Mouse (Mus musculus) midbrain, embryonic 12.5 days (tissue): ENCODE measurements around the gene B2m. TPM values are rescaled to one million over a fixed set of nuclear protein-coding genes. Genes with fewer than 3 reads are reported as not detected.
A peak's percentile ranks its signal among the peaks of the same experiment; 100 is the strongest.

Experiments
- ATAC-seq: fragments of 200-750 bp; cut with Nextera tagmentation; 2 replicates; pipeline ENCODE4 v1.8.0; 2017; ENCODE audit warnings: low read depth, moderate TSS enrichment, moderate library complexity; ENCODE audit not compliant: low FRiP score
- H3K27ac ChIP-seq: fragments of 300-500 bp; sonication (generic); replicated peaks from 2 replicates; pipeline ENCODE4 v1.5.1; 2016; ENCODE audit warnings: mild to moderate bottlenecking
- H3K27me3 ChIP-seq: fragments of 300-500 bp; sonication (generic); 2 replicates; pipeline ENCODE4 v1.6.1; 2016; ENCODE audit warnings: mild to moderate bottlenecking
- H3K36me3 ChIP-seq: fragments of 300-500 bp; sonication (generic); 2 replicates; pipeline ENCODE4 v1.6.1; 2016
- H3K4me1 ChIP-seq: fragments of 300-500 bp; sonication (generic); 2 replicates; pipeline ENCODE4 v1.6.1; 2016
- H3K4me2 ChIP-seq: fragments of 300-500 bp; sonication (generic); replicated peaks from 2 replicates; pipeline ENCODE4 v1.6.1; 2016; ENCODE audit warnings: mild to moderate bottlenecking, moderate library complexity
- H3K4me3 ChIP-seq: fragments of 300-500 bp; sonication (generic); 2 replicates; pipeline ENCODE4 v1.5.1; 2016; ENCODE audit warnings: mild to moderate bottlenecking
- H3K9ac ChIP-seq: fragments of 300-500 bp; sonication (generic); replicated peaks from 2 replicates; pipeline ENCODE4 v1.6.1; 2016; ENCODE audit warnings: mild to moderate bottlenecking, moderate library complexity
- H3K9me3 ChIP-seq: fragments of 300-500 bp; sonication (generic); 2 replicates; pipeline ENCODE4 v1.6.1; 2016; ENCODE audit warnings: mild to moderate bottlenecking
- WGBS: fragments of 180-500 bp; shearing (Covaris S2); methylation state at CpG from one replicate; pipeline ENCODE4 v1.1.7; 2016; 5-methylcytosine and 5-hydroxymethylcytosine counted together
- polyA plus RNA-seq: library from polyadenylated mRNA; unstranded; fragments of >200 nt; fragmentation: Nextera tagmentation; extraction: Ambion mirVana; gene quantifications from 2 replicates; pipeline ENCODE4 v1.2.1, GENCODE M21; 2016

Gene B2m
- polyA plus RNA-seq, 1 experiment from 2014 or later = 122 TPM

- Histone ChIP-seq H3K27ac (no peak overlapping the region), H3K4me3 (no peak overlapping the region), H3K9ac (no peak overlapping the region), H3K9me3 (no peaks in the 10 kb centered on the region), H3K4me2 (no peak overlapping the region), H3K4me1 (no peaks in the 10 kb centered on the region), H3K27me3 (no peaks in the 10 kb centered on the region), H3K36me3 (no peaks in the 10 kb centered on the region)
- no peak for ATAC-seq
- 81% methylated on average over 2 of the region's 2 CpGs for WGBS
These were observed 14.9 kb upstream of the B2m start for GRCm38 (mm10) chr2:122132618-122133017.

GRCm38 (mm10) chr2:122137839-122138465 lies 9.5 kb upstream of the B2m start:
- Histone ChIP-seq H3K9me3 (no peaks in the 10 kb centered on the region), H3K27me3 (no peaks in the 10 kb centered on the region), H3K4me1 (no peaks in the 10 kb centered on the region), H3K9ac (no peak overlapping the region), H3K36me3 (no peaks in the 10 kb centered on the region), H3K4me2 (no peak overlapping the region), H3K4me3 (no peak overlapping the region), H3K27ac (no peak overlapping the region)
- ATAC-seq = no peak
- WGBS = 69% methylated on average over 5 of the region's 5 CpGs

- H3K27ac ChIP-seq = no peak overlapping the region
- no peak overlapping the region for H3K4me2 ChIP-seq
- H3K27me3 ChIP-seq = no peaks in the 10 kb centered on the region
- no peaks in the 10 kb centered on the region for H3K36me3 ChIP-seq
- no peak for ATAC-seq
- H3K9me3 ChIP-seq = no peaks in the 10 kb centered on the region
- H3K4me1 ChIP-seq = no peaks in the 10 kb centered on the region
- H3K9ac ChIP-seq = no peak overlapping the region
- WGBS = 84% methylated on average over 2 of the region's 2 CpGs
- H3K4me3 ChIP-seq = no peak overlapping the region
These were observed 6.7 kb upstream of the B2m start for GRCm38 (mm10) chr2:122140815-122141214.

GRCm38 (mm10) chr2:122141332-122141967 lies 6.0 kb upstream of the B2m start:
- no peak overlapping the region for H3K4me3 ChIP-seq
- no peaks in the 10 kb centered on the region for H3K9me3 ChIP-seq
- no peak for ATAC-seq
- no peak overlapping the region for H3K9ac ChIP-seq
- no peak overlapping the region for H3K4me2 ChIP-seq
- no peaks in the 10 kb centered on the region for H3K36me3 ChIP-seq
- 76% methylated on average over 5 of the region's 5 CpGs for WGBS
- no peaks in the 10 kb centered on the region for H3K27me3 ChIP-seq
- H3K4me1 ChIP-seq = no peaks in the 10 kb centered on the region
- no peak overlapping the region for H3K27ac ChIP-seq

GRCm38 (mm10) chr2:122143111-122143510 lies 4.4 kb upstream of the B2m start:
- Histone ChIP-seq H3K4me3 (no peak overlapping the region), H3K27me3 (no peaks in the 10 kb centered on the region), H3K4me1 (0 out of 2 replicates have a peak, but pooled peaks cover 5% of the 10 kb centered on the region), H3K4me2 (no peak overlapping the region), H3K9ac (no peak overlapping the region), H3K36me3 (no peaks in the 10 kb centered on the region), H3K27ac (no peak overlapping the region), H3K9me3 (no peaks in the 10 kb centered on the region)
- ATAC-seq = no peak
- WGBS = 88% methylated on average over 3 of the region's 3 CpGs

- no peak for ATAC-seq
- Histone ChIP-seq H3K27ac (no peak overlapping the region), H3K27me3 (no peaks in the 10 kb centered on the region), H3K36me3 (no peaks in the 10 kb centered on the region), H3K9me3 (no peaks in the 10 kb centered on the region), H3K4me2 (no peak overlapping the region), H3K4me1 (peaks cover 10% of the 10 kb centered on the region; the same call in 1 of the 2 replicates), H3K9ac (no peak overlapping the region), H3K4me3 (no peak overlapping the region)
- WGBS = 72% methylated on average over 4 of the region's 4 CpGs
These were observed 1.7 kb upstream of the B2m start for GRCm38 (mm10) chr2:122145756-122146155.

- H3K9ac ChIP-seq = no peak overlapping the region
- H3K36me3 ChIP-seq = no peaks in the 10 kb centered on the region
- H3K4me3 ChIP-seq = no peak overlapping the region
- H3K4me2 ChIP-seq = no peak overlapping the region
- H3K9me3 ChIP-seq = no peaks in the 10 kb centered on the region
- peaks cover 10% of the 10 kb centered on the region; the same call in 1 of the 2 replicates for H3K4me1 ChIP-seq
- H3K27me3 ChIP-seq = no peaks in the 10 kb centered on the region
- 77% methylated on average over 6 of the region's 6 CpGs for WGBS
- H3K27ac ChIP-seq = no peak overlapping the region
- no peak for ATAC-seq
These were observed 799 bp upstream of the B2m start for GRCm38 (mm10) chr2:122146687-122147086.

GRCm38 (mm10) chr2:122148242-122148917 lies 894 bp downstream of the B2m start:
- no peaks in the 10 kb centered on the region for H3K9me3 ChIP-seq
- ATAC-seq = 0 out of 2 replicates have a peak, but pooled peaks have one; percentile 5
- 42% methylated on average over 18 of the region's 18 CpGs for WGBS
- no peaks in the 10 kb centered on the region for H3K36me3 ChIP-seq
- no peak overlapping the region for H3K27ac ChIP-seq
- H3K4me3 ChIP-seq = peak overlapping the region; percentile 66
- no peaks in the 10 kb centered on the region for H3K27me3 ChIP-seq
- peak overlapping the region; percentile 84 for H3K4me2 ChIP-seq
- H3K9ac ChIP-seq = peak overlapping the region; percentile 76
- H3K4me1 ChIP-seq = peaks cover 10% of the 10 kb centered on the region; the same call in 1 of the 2 replicates

- 97% methylated on average over 6 of the region's 6 CpGs for WGBS
- Histone ChIP-seq H3K9me3 (no peaks in the 10 kb centered on the region), H3K36me3 (no peaks in the 10 kb centered on the region), H3K4me1 (peaks cover 10% of the 10 kb centered on the region; the same call in 1 of the 2 replicates), H3K9ac (no peak overlapping the region), H3K27ac (no peak overlapping the region), H3K27me3 (no peaks in the 10 kb centered on the region), H3K4me2 (no peak overlapping the region), H3K4me3 (no peak overlapping the region)
- ATAC-seq = no peak
These were observed 1.8 kb downstream of the B2m start for GRCm38 (mm10) chr2:122149316-122149715.

- Histone ChIP-seq H3K4me2 (no peak overlapping the region), H3K27me3 (no peaks in the 10 kb centered on the region), H3K36me3 (no peaks in the 10 kb centered on the region), H3K4me3 (no peak overlapping the region), H3K27ac (no peak overlapping the region), H3K9me3 (no peaks in the 10 kb centered on the region), H3K9ac (no peak overlapping the region), H3K4me1 (peaks cover 10% of the 10 kb centered on the region; the same call in 1 of the 2 replicates)
- ATAC-seq = no peak
- WGBS = 92% methylated on average over 3 of the region's 3 CpGs
These were observed 2.2 kb downstream of the B2m start for GRCm38 (mm10) chr2:122149716-122150115.

- H3K27ac ChIP-seq = no peak overlapping the region
- no peaks in the 10 kb centered on the region for H3K9me3 ChIP-seq
- ATAC-seq = no peak
- H3K4me3 ChIP-seq = no peak overlapping the region
- no peak overlapping the region for H3K9ac ChIP-seq
- WGBS = 97% methylated on average over 1 of the region's 1 CpGs
- H3K27me3 ChIP-seq = no peaks in the 10 kb centered on the region
- no peak overlapping the region for H3K4me2 ChIP-seq
- H3K36me3 ChIP-seq = no peaks in the 10 kb centered on the region
- peaks cover 10% of the 10 kb centered on the region; the same call in 1 of the 2 replicates for H3K4me1 ChIP-seq
These were observed 3.7 kb downstream of the B2m start for GRCm38 (mm10) chr2:122151221-122151620.

- Histone ChIP-seq H3K4me2 (no peak overlapping the region), H3K27me3 (no peaks in the 10 kb centered on the region), H3K36me3 (no peaks in the 10 kb centered on the region), H3K9me3 (no peaks in the 10 kb centered on the region), H3K4me3 (no peak overlapping the region), H3K4me1 (peaks cover 7% of the 10 kb centered on the region; the same call in 1 of the 2 replicates), H3K27ac (no peak overlapping the region), H3K9ac (no peak overlapping the region)
- ATAC-seq = no peak
- WGBS = 80% methylated on average over 3 of the region's 3 CpGs
These were observed 5.4 kb downstream of the B2m start for GRCm38 (mm10) chr2:122152850-122153249.
